Mouse (Mus musculus): Measurements from ENCODE around the gene Hoxd8. TPM values are rescaled to one million over a fixed set of nuclear protein-coding genes. Genes with fewer than 3 reads are reported as not detected.

Hoxd8 gene
- total RNA-seq, 2 experiments from 2014 or later, result not detected

GRCm38 (mm10) chr2:74697567-74698121, 6.8 kb upstream of the Hoxd8 start, which contains the start of gene Hoxd9:
Hoxd9 (plus strand) TSS chr2:74697727.
- DNase-seq (ENCODE audit: extremely low spot score in 1 of 2, low spot score in 1 of 2), result no peak

GRCm38 (mm10) chr2:74698201-74699052, 6.0 kb upstream of the Hoxd8 start:
- no peak for DNase-seq (ENCODE audit: extremely low spot score in 1 of 2, low spot score in 1 of 2)

- no peak for DNase-seq (ENCODE audit: extremely low spot score in 1 of 2, low spot score in 1 of 2)
Observed at GRCm38 (mm10) chr2:74699053-74699430, 5.4 kb upstream of the Hoxd8 start.

GRCm38 (mm10) chr2:74699664-74700545, 4.5 kb upstream of the Hoxd8 start:
- no peak for DNase-seq (ENCODE audit: extremely low spot score in 1 of 2, low spot score in 1 of 2)

GRCm38 (mm10) chr2:74700546-74701112, 3.8 kb upstream of the Hoxd8 start:
- DNase-seq (ENCODE audit: extremely low spot score in 1 of 2, low spot score in 1 of 2), result no peak

GRCm38 (mm10) chr2:74701949-74702819, 2.2 kb upstream of the Hoxd8 start:
- DNase-seq (ENCODE audit: extremely low spot score in 1 of 2, low spot score in 1 of 2), result peak; percentile 68 to 94

GRCm38 (mm10) chr2:74702820-74703219, 1.6 kb upstream of the Hoxd8 start:
- no peak for DNase-seq (ENCODE audit: extremely low spot score in 1 of 2, low spot score in 1 of 2)

GRCm38 (mm10) chr2:74703317-74703716, 1.1 kb upstream of the Hoxd8 start:
- no peak for DNase-seq (ENCODE audit: extremely low spot score in 1 of 2, low spot score in 1 of 2)

- no peak for DNase-seq (ENCODE audit: extremely low spot score in 1 of 2, low spot score in 1 of 2)
Observed at GRCm38 (mm10) chr2:74703720-74704392, 559 bp upstream of the Hoxd8 start.

- DNase-seq (ENCODE audit: extremely low spot score in 1 of 2, low spot score in 1 of 2), result no peak
Observed at GRCm38 (mm10) chr2:74704999-74705466, 618 bp downstream of the Hoxd8 start.

GRCm38 (mm10) chr2:74705467-74706089, 1.2 kb downstream of the Hoxd8 start:
- DNase-seq (ENCODE audit: extremely low spot score in 1 of 2, low spot score in 1 of 2), result no peak

- no peak for DNase-seq (ENCODE audit: extremely low spot score in 1 of 2, low spot score in 1 of 2)
Observed at GRCm38 (mm10) chr2:74706393-74706960, 2.1 kb downstream of the Hoxd8 start.

GRCm38 (mm10) chr2:74707599-74707998, 3.2 kb downstream of the Hoxd8 start:
- DNase-seq (ENCODE audit: extremely low spot score in 1 of 2, low spot score in 1 of 2), result no peak

GRCm38 (mm10) chr2:74708676-74709075, 4.3 kb downstream of the Hoxd8 start:
- no peak for DNase-seq (ENCODE audit: extremely low spot score in 1 of 2, low spot score in 1 of 2)

GRCm38 (mm10) chr2:74709465-74710419, 5.3 kb downstream of the Hoxd8 start:
- DNase-seq (ENCODE audit: extremely low spot score in 1 of 2, low spot score in 1 of 2), result no peak

GRCm38 (mm10) chr2:74710929-74711543, 6.6 kb downstream of the Hoxd8 start:
- DNase-seq (ENCODE audit: extremely low spot score in 1 of 2, low spot score in 1 of 2), result no peak

Data from layer of hippocampus, postnatal 25 days (tissue).